Mouse (Mus musculus) heart, adult 9 months (tissue): ENCODE measurements at regions not wholly inside any gene's neighbourhood (a gene's known extent, or its start where the extent isn't known, plus 50 kb on each side); places are given as distances from the start of the nearest gene placed in this dataset.

Experiments used
- DNase-seq, 2 experiments: peaks; one replicate each; pipeline ENCODE4 v3.0.0; 2022; ENCODE audit warnings: low spot score in 2 of 2

- no peak for DNase-seq
Observed at GRCm38 (mm10) chr12:12147088-12147687, 114.8 kb upstream of the Fam49a start.

GRCm38 (mm10) chr12:12147847-12148246 is 114.1 kb upstream of the Fam49a start:
- DNase-seq: no peak

GRCm38 (mm10) chr12:12148659-12149399 is 113.1 kb upstream of the Fam49a start:
- DNase-seq: no peak

GRCm38 (mm10) chr12:12164411-12164810 is 97.5 kb upstream of the Fam49a start:
- DNase-seq: no peak

- DNase-seq: no peak
Observed at GRCm38 (mm10) chr12:12170581-12170980, 91.4 kb upstream of the Fam49a start.

- no peak for DNase-seq
Observed at GRCm38 (mm10) chr12:12172087-12172823, 89.7 kb upstream of the Fam49a start.

- peak; percentile 85 to 88 for DNase-seq
Observed at GRCm38 (mm10) chr12:12176331-12177263, 85.3 kb upstream of the Fam49a start.

GRCm38 (mm10) chr12:12177264-12178043 is 84.5 kb upstream of the Fam49a start:
- no peak for DNase-seq

- peak; percentile 68 to 77 for DNase-seq
Observed at GRCm38 (mm10) chr12:12178391-12178790, 83.5 kb upstream of the Fam49a start.

GRCm38 (mm10) chr12:12179292-12179865 is 82.6 kb upstream of the Fam49a start:
- DNase-seq: peak; percentile 28 to 35

GRCm38 (mm10) chr12:12180986-12181385 is 81.0 kb upstream of the Fam49a start:
- no peak for DNase-seq

- DNase-seq: no peak
Observed at GRCm38 (mm10) chr12:12181686-12182085, 80.3 kb upstream of the Fam49a start.

GRCm38 (mm10) chr12:12186353-12186752 is 75.6 kb upstream of the Fam49a start:
- DNase-seq: no peak

- no peak for DNase-seq
Observed at GRCm38 (mm10) chr12:12195066-12195465, 66.9 kb upstream of the Fam49a start.

GRCm38 (mm10) chr12:12196627-12197026 is 65.3 kb upstream of the Fam49a start:
- DNase-seq: no peak

- DNase-seq: no peak
Observed at GRCm38 (mm10) chr12:12208216-12208615, 53.7 kb upstream of the Fam49a start.
